Mouse (Mus musculus) CH12.LX (cell line): ENCODE data around the gene Olfr548-ps1. TPM values are rescaled to one million over a fixed set of nuclear protein-coding genes. Genes with fewer than 3 reads are reported as not detected.

ENCODE experiments used
- DNase-seq: peaks from one replicate; pipeline ENCODE4 v3.0.0-alpha.2; 2013; ENCODE audit errors: extremely low read depth
- H3K27ac ChIP-seq: 2 replicates; pipeline ENCODE4 v1.5.1; 2012; ENCODE audit warnings: low read depth, mild to moderate bottlenecking, control low read depth, moderate library complexity; ENCODE audit not compliant: insufficient read depth
- H3K27me3 ChIP-seq: replicated peaks from 2 replicates; pipeline ENCODE3; 2012; ENCODE audit warnings: inconsistent platforms
- H3K36me3 ChIP-seq, 2 experiments: replicated peaks in 1 of 2; 2 replicates each; pipeline versions ENCODE3 to v1.6.1; 2012; ENCODE audit warnings: inconsistent platforms in 1 of 2, low read length in 1 of 2, mild to moderate bottlenecking in 1 of 2, mixed read lengths in 1 of 2, moderate library complexity in 1 of 2; ENCODE audit not compliant: control insufficient read depth in 1 of 2, insufficient read depth in 1 of 2
- H3K4me1 ChIP-seq, 2 experiments: 2 replicates each; pipeline ENCODE4 v1.6.1; 2012; ENCODE audit warnings: inconsistent platforms in 1 of 2, moderate library complexity in 1 of 2; ENCODE audit not compliant: insufficient read depth in 2 of 2, control insufficient read depth in 1 of 2
- H3K4me2 ChIP-seq: 2 replicates; pipeline ENCODE4 v1.6.1; 2012; ENCODE audit warnings: low read depth, mild to moderate bottlenecking, control low read depth; ENCODE audit not compliant: poor library complexity, insufficient read depth, severe bottlenecking
- H3K4me3 ChIP-seq, 3 experiments: fragments of 150-350 bp in 1 of 3; sonication (generic) in 1 of 3; replicated peaks in 1 of 3; 2 replicates each; pipeline versions ENCODE3 to v1.5.1; 2011 to 2012; ENCODE audit warnings: low read depth in 2 of 3, low read length in 2 of 3, mild to moderate bottlenecking in 2 of 3, moderate library complexity in 2 of 3, control low read depth in 1 of 3, improper control_type of control experiment in 1 of 3, inconsistent platforms in 1 of 3, mixed read lengths in 1 of 3; ENCODE audit not compliant: poor library complexity in 1 of 3
- H3K79me2 ChIP-seq: replicated peaks from 2 replicates; pipeline ENCODE4 v1.6.1; 2012; ENCODE audit warnings: mild to moderate bottlenecking, moderate library complexity; ENCODE audit not compliant: control insufficient read depth, poor library complexity, insufficient read depth, severe bottlenecking; ENCODE audit errors: extremely low read depth
- H3K9ac ChIP-seq: 2 replicates; pipeline ENCODE4 v1.6.1; 2012; ENCODE audit warnings: low read depth, mild to moderate bottlenecking, control low read depth, moderate library complexity; ENCODE audit not compliant: insufficient read depth
- H3K9me3 ChIP-seq: replicated peaks from 2 replicates; pipeline ENCODE3; 2012; ENCODE audit warnings: low read length, inconsistent platforms, mixed read lengths
- BHLHE40 ChIP-seq: IDR thresholded peaks from 2 replicates; pipeline ENCODE4 v1.6.1; 2011; ENCODE audit warnings: mild to moderate bottlenecking, low read depth, low read length, improper control_type of control experiment
- CHD1 ChIP-seq: IDR thresholded peaks from 2 replicates; pipeline ENCODE4 v1.6.1; 2012; ENCODE audit warnings: low read depth, low read length, improper control_type of control experiment, inconsistent platforms
- CTCF ChIP-seq, 2 experiments: IDR thresholded peaks in 1 of 2; conservative IDR thresholded peaks in 1 of 2; 2 replicates each; pipeline ENCODE4 v1.5.1; 2011 to 2012; ENCODE audit warnings: low read depth in 2 of 2, low read length in 2 of 2, improper control_type of control experiment in 1 of 2, inconsistent platforms in 1 of 2, mild to moderate bottlenecking in 1 of 2, moderate library complexity in 1 of 2
- ELF1 ChIP-seq: IDR thresholded peaks from 2 replicates; pipeline ENCODE4 v1.6.1; 2014; ENCODE audit warnings: low read depth, mild to moderate bottlenecking, inconsistent platforms, low read length, improper control_type of control experiment
- EP300 ChIP-seq: IDR thresholded peaks from 2 replicates; pipeline ENCODE4 v1.6.1; 2011; ENCODE audit warnings: low read length, improper control_type of control experiment
- GABPA ChIP-seq: IDR thresholded peaks from 2 replicates; pipeline ENCODE4 v1.6.1; 2012; ENCODE audit warnings: low read depth, low read length, improper control_type of control experiment, inconsistent platforms; ENCODE audit not compliant: insufficient replicate concordance
- HCFC1 ChIP-seq: IDR thresholded peaks from 2 replicates; pipeline ENCODE4 v1.6.1; 2012; ENCODE audit warnings: low read depth, mild to moderate bottlenecking, inconsistent platforms, low read length, improper control_type of control experiment
- IRF4 ChIP-seq: IDR thresholded peaks from 2 replicates; pipeline ENCODE4 v1.6.1; 2014; ENCODE audit warnings: low read depth, mild to moderate bottlenecking, inconsistent platforms, low read length, improper control_type of control experiment
- JUND ChIP-seq: conservative IDR thresholded peaks from 2 replicates; pipeline ENCODE4 v1.6.1; 2011; ENCODE audit warnings: low read depth, low read length, improper control_type of control experiment
- KAT2A ChIP-seq: IDR thresholded peaks from 2 replicates; pipeline ENCODE4 v1.6.1; 2012; ENCODE audit warnings: low read length, improper control_type of control experiment, inconsistent platforms; ENCODE audit not compliant: insufficient replicate concordance
- MAFK ChIP-seq: IDR thresholded peaks from 2 replicates; pipeline ENCODE4 v1.6.1; 2011; ENCODE audit warnings: low read length, improper control_type of control experiment; ENCODE audit not compliant: insufficient replicate concordance
- MAX ChIP-seq: IDR thresholded peaks from 2 replicates; pipeline ENCODE4 v1.6.1; 2011; ENCODE audit warnings: low read length, improper control_type of control experiment
- MAZ ChIP-seq: IDR thresholded peaks from 2 replicates; pipeline ENCODE4 v1.6.1; 2012; ENCODE audit warnings: low read depth, mild to moderate bottlenecking, inconsistent platforms, low read length, improper control_type of control experiment, moderate library complexity
- MEF2A ChIP-seq: IDR thresholded peaks from 2 replicates; pipeline ENCODE4 v1.6.1; 2014; ENCODE audit warnings: low read depth, mild to moderate bottlenecking, inconsistent platforms, low read length, improper control_type of control experiment, borderline replicate concordance
- MYC ChIP-seq: IDR thresholded peaks from 2 replicates; pipeline ENCODE4 v1.6.1; 2011; ENCODE audit warnings: low read depth, mild to moderate bottlenecking, improper control_type of control experiment, low read length
- NELFE ChIP-seq: IDR thresholded peaks from 2 replicates; pipeline ENCODE4 v1.6.1; 2011; ENCODE audit warnings: low read depth, low read length, improper control_type of control experiment
- RAD21 ChIP-seq: IDR thresholded peaks from 2 replicates; pipeline ENCODE4 v1.6.1; 2011; ENCODE audit warnings: low read depth, mild to moderate bottlenecking, low read length, improper control_type of control experiment, moderate library complexity
- RCOR1 ChIP-seq: conservative IDR thresholded peaks from 2 replicates; pipeline ENCODE4 v1.6.1; 2012; ENCODE audit warnings: low read depth, mild to moderate bottlenecking, inconsistent platforms, low read length, improper control_type of control experiment
- SIN3A ChIP-seq: IDR thresholded peaks from 2 replicates; pipeline ENCODE4 v1.6.1; 2012; ENCODE audit warnings: low read length, improper control_type of control experiment, inconsistent platforms
- SMC3 ChIP-seq: IDR thresholded peaks from 2 replicates; pipeline ENCODE4 v1.6.1; 2011; ENCODE audit warnings: low read depth, low read length, improper control_type of control experiment
- TBP ChIP-seq: conservative IDR thresholded peaks from 2 replicates; pipeline ENCODE4 v1.6.1; 2011; ENCODE audit warnings: low read depth, low read length, improper control_type of control experiment
- TCF12 ChIP-seq: IDR thresholded peaks from 2 replicates; pipeline ENCODE4 v1.6.1; 2014; ENCODE audit warnings: low read depth, mild to moderate bottlenecking, inconsistent platforms, low read length, improper control_type of control experiment
- USF2 ChIP-seq: conservative IDR thresholded peaks from 2 replicates; pipeline ENCODE4 v1.6.1; 2011; ENCODE audit warnings: low read depth, low read length, improper control_type of control experiment
- ZC3H11A ChIP-seq: IDR thresholded peaks from 2 replicates; pipeline ENCODE4 v1.6.1; 2012; ENCODE audit warnings: low read depth, mild to moderate bottlenecking, inconsistent platforms, low read length, improper control_type of control experiment
- ZKSCAN1 ChIP-seq: IDR thresholded peaks from 2 replicates; pipeline ENCODE4 v1.6.1; 2012; ENCODE audit warnings: low read depth, inconsistent platforms, low read length, improper control_type of control experiment, borderline replicate concordance
- ZMIZ1 ChIP-seq: IDR thresholded peaks from 2 replicates; pipeline ENCODE4 v1.6.1; 2012; ENCODE audit warnings: low read depth, mild to moderate bottlenecking, inconsistent platforms, low read length, improper control_type of control experiment
- dilution Hi-C: fragments of 300-500 bp; cut with MboI; formaldehyde crosslinking; loops from 2 replicates; pipeline ENCODE4 v1.14.3; 2020; ENCODE audit warnings: low sequenced_read_pairs; ENCODE audit not compliant: extremely low pct_unique_long_range_greater_than_20kb, extremely low pct_ligation_motif_present
- in situ Hi-C: fragments of 300-500 bp; cut with MboI; formaldehyde crosslinking; loops from 3 replicates; pipeline ENCODE4 v1.14.3; 2019; ENCODE audit warnings: low sequenced_read_pairs, low pct_ligation_motif_present, low pct_unique_long_range_greater_than_20kb, mixed read lengths
- polyA plus RNA-seq: library from polyadenylated mRNA; unstranded; fragments of >175 nt; gene quantifications from 2 replicates; pipeline ENCODE4 v1.2.1, GENCODE M21; 2012; ENCODE audit warnings: low read depth; ENCODE audit not compliant: insufficient read length
- total RNA-seq, 2 experiments: library from RNA; depleted of rRNA; stranded (reverse); fragments of 300-350 nt in 1 of 2; fragments of >200 nt in 1 of 2; gene quantifications; 2 replicates each; pipeline ENCODE4 v1.2.3; 2012 to 2014

Gene Olfr548-ps1
- total and polyA plus RNA-seq, 3 experiments: not detected

DNA sequence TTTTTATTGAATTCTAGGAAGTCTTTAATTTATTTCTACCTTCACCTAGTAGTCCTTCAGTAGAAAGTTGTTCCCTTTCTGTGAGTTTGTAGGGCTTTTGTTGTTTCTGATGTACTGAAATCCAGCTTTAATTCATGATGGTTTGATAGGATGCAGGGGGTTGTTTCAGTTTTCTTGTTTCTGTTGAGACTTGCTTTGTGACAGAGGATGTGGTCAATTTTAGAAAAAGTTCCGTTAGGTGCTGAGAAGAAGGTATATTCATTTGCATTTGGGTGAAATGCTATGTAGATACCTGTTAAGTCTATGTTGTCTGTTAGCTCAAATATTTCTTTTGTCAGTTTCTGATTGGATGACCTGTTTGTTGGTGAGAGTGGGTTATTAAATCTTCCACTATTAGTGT is 11.6 kb upstream of the Olfr548-ps1 start:
- in situ Hi-C loops (no loop called here), dilution Hi-C loops (no loop called here)
- H3K79me2 ChIP-seq: no peaks in the 10 kb centered on the region
- no peak overlapping the region for H3K4me3 ChIP-seq
- peaks cover 0 to 6% of the 10 kb centered on the region in 2 experiments; a peak in 2 of 4 replicates for H3K4me1 ChIP-seq
- H3K27me3 ChIP-seq: no peaks in the 10 kb centered on the region
- H3K4me2 ChIP-seq: no peak overlapping the region
- no peaks in the 10 kb centered on the region for H3K9me3 ChIP-seq
- no peaks in the 10 kb centered on the region for H3K36me3 ChIP-seq
- DNase-seq: no peak
- H3K9ac ChIP-seq: no peak overlapping the region
- no peak overlapping the region for H3K27ac ChIP-seq
- no peak for TF ChIP-seq MAFK
- TF ChIP-seq TCF12: no peak
- TF ChIP-seq RAD21: no peak
- no peak for TF ChIP-seq KAT2A
- no peak for TF ChIP-seq ZKSCAN1
- no peak for TF ChIP-seq SMC3
- no peak for TF ChIP-seq MAX
- no peak for TF ChIP-seq MYC
- TF ChIP-seq RCOR1: no peak
- TF ChIP-seq ZMIZ1: no peak
- TF ChIP-seq NELFE: no peak

DNA sequence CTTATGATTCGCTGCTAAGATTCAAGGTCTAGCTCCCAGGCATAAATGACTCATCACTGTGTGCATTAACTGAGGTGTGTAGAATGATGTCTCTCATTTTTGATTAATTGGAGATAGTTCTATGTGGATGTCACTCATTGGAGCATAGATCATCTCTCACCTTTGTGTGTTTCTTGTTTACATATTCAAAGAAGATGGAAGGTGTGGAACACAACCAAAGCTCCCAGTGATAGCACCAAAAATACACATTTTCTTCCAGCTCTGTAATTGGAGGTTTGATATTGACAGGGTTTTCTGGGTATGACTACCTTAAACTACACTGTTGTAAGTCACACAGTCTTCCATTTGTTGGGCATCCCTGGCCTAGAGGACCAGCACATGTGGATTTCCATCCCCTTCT is 6.2 kb upstream of the Olfr548-ps1 start, which contains the start of gene Olfr547:
Gene Olfr547, plus strand, starts transcription at position 301 of the 400 bp plus-strand sequence.
- dilution Hi-C loops: no loop called here
- in situ Hi-C loops: no loop called here

More for the DNA sequence above, 6.2 kb upstream of the Olfr548-ps1 start, which contains the start of gene Olfr547:
- no peaks in the 10 kb centered on the region for H3K36me3 ChIP-seq
- no peak within 1 kb of the TSS for H3K27ac ChIP-seq
- no peak for DNase-seq
- H3K27me3 ChIP-seq: no peaks in the 10 kb centered on the region
- no peak within 1 kb of the TSS for H3K9ac ChIP-seq
- TF ChIP-seq CTCF (conservative IDR thresholded peaks at IDR 0.05 in 1 of 2, IDR thresholded peaks at IDR 0.05 in 1 of 2; ENCODE audit: low read depth in 2 of 2, low read length in 2 of 2) (no peak), KAT2A (no peak), BHLHE40 (no peak), ZC3H11A (no peak), RAD21 (no peak), CHD1 (no peak), IRF4 (no peak), ELF1 (no peak), JUND (no peak), NELFE (no peak), USF2 (no peak), HCFC1 (no peak), TBP (no peak), MAZ (no peak), SMC3 (no peak), MEF2A (no peak), MYC (no peak), SIN3A (no peak), GABPA (no peak), EP300 (no peak)
- H3K79me2 ChIP-seq: no peaks in the 10 kb centered on the region
- H3K9me3 ChIP-seq: no peaks in the 10 kb centered on the region
- no peaks in the 10 kb centered on the region for H3K4me1 ChIP-seq
- no peak within 1 kb of the TSS; the same call in 1 of the 2 replicates for H3K4me2 ChIP-seq
- H3K4me3 ChIP-seq: no peak within 1 kb of the TSS
